Mouse (Mus musculus) midbrain, embryonic 10.5 days (tissue): Measurements from ENCODE around the gene Kcne1. TPM values are rescaled to one million over a fixed set of nuclear protein-coding genes. Genes with fewer than 3 reads are reported as not detected.
A peak's percentile ranks its signal among the peaks of the same experiment; 100 is the strongest.

Source experiments
- DNase-seq: peaks from one replicate; pipeline ENCODE4 v3.0.0-alpha.2; 2017; ENCODE audit warnings: low spot score
- H3K27ac ChIP-seq: fragments of 300-500 bp; sonication (generic); replicated peaks from 2 replicates; pipeline ENCODE4 v1.5.1; 2016; ENCODE audit warnings: mild to moderate bottlenecking
- H3K27me3 ChIP-seq: fragments of 300-500 bp; sonication (generic); 2 replicates; pipeline ENCODE4 v1.6.1; 2016; ENCODE audit warnings: low read depth, mild to moderate bottlenecking; ENCODE audit not compliant: poor library complexity, severe bottlenecking
- H3K36me3 ChIP-seq: fragments of 300-500 bp; sonication (generic); 2 replicates; pipeline ENCODE4 v1.6.1; 2016; ENCODE audit warnings: mild to moderate bottlenecking, moderate library complexity
- H3K4me1 ChIP-seq: fragments of 300-500 bp; sonication (generic); 2 replicates; pipeline ENCODE4 v1.6.1; 2016
- H3K4me3 ChIP-seq: fragments of 300-500 bp; sonication (generic); 2 replicates; pipeline ENCODE4 v1.5.1; 2016; ENCODE audit warnings: mild to moderate bottlenecking, moderate library complexity
- H3K9me3 ChIP-seq: fragments of 300-500 bp; sonication (generic); replicated peaks from 2 replicates; pipeline ENCODE4 v1.6.1; 2016; ENCODE audit warnings: mild to moderate bottlenecking
- WGBS: fragments of 180-500 bp; shearing (Covaris S2); methylation state at CpG from one replicate; pipeline ENCODE4 v1.1.7; 2016; 5-methylcytosine and 5-hydroxymethylcytosine counted together
- polyA plus RNA-seq: library from polyadenylated mRNA; unstranded; fragments of >200 nt; fragmentation: Nextera tagmentation; extraction: Ambion mirVana; gene quantifications from 2 replicates; pipeline ENCODE4 v1.2.1, GENCODE M21; 2016

Kcne1 gene
- polyA plus RNA-seq, 1 experiment from 2014 or later: 0.41 TPM

DNA sequence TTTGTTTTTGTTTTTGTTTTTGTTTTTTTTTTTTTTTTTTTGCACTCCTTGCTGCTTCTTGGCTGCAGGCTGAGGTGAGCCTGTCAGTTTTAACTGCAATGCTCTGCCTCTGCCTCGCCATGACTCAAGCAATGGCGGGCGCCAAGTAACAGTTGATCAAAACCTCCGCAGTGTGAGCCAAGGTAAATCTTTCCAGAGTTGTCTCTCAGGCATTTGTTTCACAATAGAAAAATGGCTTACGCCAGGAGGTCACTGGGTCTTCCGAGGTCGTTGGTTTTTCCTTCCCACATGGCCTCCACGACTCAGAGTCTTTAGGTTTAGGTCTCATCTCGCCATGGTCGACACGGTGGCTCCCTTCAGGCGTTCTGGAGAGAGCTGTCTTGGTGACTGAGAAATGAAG, 6.0 kb downstream of the Kcne1 start:
- Histone ChIP-seq H3K36me3 (no peaks in the 10 kb centered on the region), H3K27ac (no peak overlapping the region), H3K4me3 (no peak overlapping the region), H3K9me3 (no peaks in the 10 kb centered on the region), H3K4me1 (peaks cover 21% of the 10 kb centered on the region), H3K27me3 (peaks cover 33% of the 10 kb centered on the region)
- WGBS: 88% methylated on average over 12 of the region's 12 CpGs
- DNase-seq: no peak

DNA sequence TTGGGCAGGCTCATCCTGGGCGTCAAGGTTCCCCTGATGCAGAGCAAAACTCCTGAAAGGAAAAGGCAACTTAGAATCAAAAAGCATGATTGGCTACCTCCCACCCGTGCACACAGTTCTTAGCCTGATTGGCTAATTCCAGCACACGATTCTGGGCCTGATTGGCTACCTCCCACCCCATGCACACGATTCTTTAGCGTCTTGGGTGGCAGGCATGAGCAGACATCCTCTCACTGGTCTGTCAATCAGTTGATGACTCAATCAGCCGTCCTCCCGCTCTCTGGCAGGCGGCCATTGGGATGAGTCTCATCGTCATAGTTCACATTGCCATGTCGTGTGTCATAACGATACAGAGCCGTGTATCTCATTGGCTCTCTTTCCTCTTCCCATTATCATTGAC, 10.3 kb downstream of the Kcne1 start:
- H3K27me3 ChIP-seq: no peaks in the 10 kb centered on the region
- H3K4me1 ChIP-seq: peaks cover 19% of the 10 kb centered on the region

DNA sequence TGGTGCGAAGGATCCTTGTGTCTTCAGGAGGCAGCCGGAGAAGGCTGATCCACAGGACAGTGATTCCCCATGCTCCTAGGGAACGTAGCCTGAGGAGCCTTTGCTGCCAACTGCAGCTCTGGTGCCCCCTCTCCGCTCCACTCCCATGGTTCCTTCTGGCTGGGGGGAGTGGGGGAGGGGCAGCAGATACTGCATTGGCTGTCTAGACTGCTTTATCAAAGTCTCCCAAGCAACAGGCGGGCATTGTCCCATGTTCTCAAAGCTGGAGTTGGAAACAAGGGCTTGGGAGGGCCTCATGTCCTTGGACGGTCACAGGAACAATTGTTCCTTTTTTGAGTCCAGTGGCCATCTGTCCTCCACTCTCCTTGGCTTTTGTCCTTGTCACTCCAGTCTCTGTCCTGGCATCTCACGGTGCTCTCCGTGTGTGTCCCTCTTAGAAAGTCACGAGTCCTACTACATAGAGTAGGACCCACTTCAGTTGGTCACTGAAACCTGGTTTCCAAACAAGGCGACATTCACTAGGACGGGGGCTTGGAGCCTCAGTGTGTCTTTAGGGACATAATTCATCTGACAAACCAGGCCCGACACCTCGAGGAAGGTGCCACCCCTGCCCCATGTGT, 12.9 kb downstream of the Kcne1 start:
- WGBS: 72% methylated on average over 13 of the region's 13 CpGs
- H3K36me3 ChIP-seq: no peaks in the 10 kb centered on the region
- H3K27ac ChIP-seq: peak overlapping the region; percentile 76

More for the DNA sequence above, 10.3 kb downstream of the Kcne1 start:
- WGBS: 76% methylated on average over 12 of the region's 12 CpGs
- no peak for DNase-seq
- Histone ChIP-seq H3K27ac (no peak overlapping the region), H3K4me3 (no peak overlapping the region), H3K9me3 (no peaks in the 10 kb centered on the region), H3K36me3 (no peaks in the 10 kb centered on the region)

DNA sequence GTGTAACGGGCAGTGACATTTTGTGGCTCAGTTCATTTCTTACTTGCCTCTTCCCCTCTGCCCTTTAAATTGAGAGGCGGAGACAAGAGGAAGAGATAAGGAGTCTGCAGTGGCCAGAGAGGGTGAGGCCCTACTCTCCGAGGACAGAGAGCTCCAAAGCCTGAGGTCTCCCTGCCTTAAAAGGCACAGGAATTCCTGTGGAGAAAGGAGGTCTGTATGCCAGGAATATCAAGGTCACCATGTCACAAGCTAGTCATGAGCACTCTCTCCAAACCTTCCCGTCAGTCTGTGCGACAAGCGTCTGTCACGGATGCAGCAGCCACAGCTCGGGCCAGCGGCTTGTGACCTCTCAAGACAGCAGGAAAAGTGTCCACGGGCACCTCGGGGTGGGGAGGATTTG, 14.1 kb downstream of the Kcne1 start:
- 73% methylated on average over 11 of the region's 11 CpGs for WGBS
- no peak overlapping the region for H3K4me3 ChIP-seq
- H3K4me1 ChIP-seq: peaks cover 33% of the 10 kb centered on the region
- H3K27ac ChIP-seq: peak overlapping the region; percentile 71
- no peaks in the 10 kb centered on the region for H3K9me3 ChIP-seq
- no peak for DNase-seq
- H3K36me3 ChIP-seq: no peaks in the 10 kb centered on the region
- H3K27me3 ChIP-seq: no peaks in the 10 kb centered on the region

More for the DNA sequence above, 12.9 kb downstream of the Kcne1 start:
- DNase-seq: peak; percentile 52
- Histone ChIP-seq H3K27me3 (no peaks in the 10 kb centered on the region), H3K4me3 (no peak overlapping the region), H3K4me1 (peaks cover 20% of the 10 kb centered on the region), H3K9me3 (no peaks in the 10 kb centered on the region)

DNA sequence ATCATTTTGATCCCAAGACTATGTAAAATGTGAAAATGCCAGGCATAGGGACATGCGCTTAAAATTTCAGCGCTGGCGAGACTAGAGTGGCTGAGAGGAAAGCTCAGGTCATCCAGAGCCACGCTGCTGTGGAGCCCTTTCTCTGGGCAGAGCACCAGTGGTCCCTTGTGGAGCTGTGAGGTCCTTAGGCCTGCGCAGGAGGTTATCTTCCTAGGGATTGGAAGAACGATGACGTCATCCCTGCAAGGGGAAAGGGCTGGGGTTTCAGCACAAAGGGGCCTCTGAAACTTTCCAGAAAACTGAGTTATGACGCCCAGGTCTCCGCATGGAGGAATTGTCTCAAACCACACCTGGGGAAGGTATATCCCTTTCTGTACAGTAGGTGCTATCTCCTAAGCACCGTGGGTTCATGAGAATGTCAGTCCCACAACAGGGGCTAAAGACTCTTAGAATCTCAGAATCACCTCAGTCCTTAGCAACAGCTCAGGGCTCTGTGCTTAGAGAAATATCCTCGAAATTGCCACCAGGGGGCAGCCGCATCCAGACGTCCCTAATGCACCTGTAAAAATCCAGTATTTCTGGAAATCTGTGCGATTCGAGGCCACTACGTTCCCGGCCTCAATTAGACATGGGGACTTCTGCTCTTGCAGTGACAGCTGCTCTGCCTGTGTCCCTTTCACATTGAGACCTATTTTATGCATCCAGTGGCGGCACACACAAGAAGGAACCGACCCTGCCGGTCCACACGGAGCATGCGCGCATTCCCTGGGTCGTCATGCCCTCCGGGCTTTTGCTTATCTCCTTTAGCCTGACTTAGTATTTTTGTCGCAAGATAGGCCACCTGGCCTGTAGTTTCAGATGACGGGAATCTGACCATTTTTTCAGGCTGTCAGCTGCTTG, 18.4 kb downstream of the Kcne1 start:
- WGBS: 25% methylated on average over 27 of the region's 27 CpGs
- peak overlapping the region; percentile 50 for H3K4me3 ChIP-seq

DNA sequence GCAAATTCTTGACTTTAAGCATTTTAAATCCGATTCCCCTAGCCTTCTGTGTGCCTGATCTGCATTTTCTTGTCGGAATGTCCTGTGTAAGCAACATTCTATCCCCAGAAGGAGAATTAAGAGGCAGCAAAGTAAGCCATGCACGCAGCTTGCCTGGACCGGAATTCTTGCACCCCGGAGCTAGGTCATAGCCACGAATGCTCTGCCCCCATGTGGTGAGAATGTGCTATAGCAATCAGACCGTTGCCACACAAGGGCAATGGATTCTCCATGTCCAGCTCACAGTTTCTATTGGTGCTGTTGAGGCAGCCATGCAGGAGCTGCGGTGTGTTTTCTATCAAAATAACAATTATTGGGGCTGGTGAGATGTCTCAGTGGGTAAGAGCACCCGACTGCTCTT, 23.0 kb downstream of the Kcne1 start:
- H3K4me3 ChIP-seq: no peak overlapping the region
- peaks cover 34% of the 10 kb centered on the region for H3K4me1 ChIP-seq
- no peaks in the 10 kb centered on the region for H3K9me3 ChIP-seq
- DNase-seq: peak; percentile 85
- WGBS: 6% methylated on average over 9 of the region's 9 CpGs
- no peak overlapping the region for H3K27ac ChIP-seq
- no peaks in the 10 kb centered on the region for H3K36me3 ChIP-seq
- H3K27me3 ChIP-seq: 0 out of 2 replicates have a peak, but pooled peaks cover 18% of the 10 kb centered on the region

More for the DNA sequence above, 18.4 kb downstream of the Kcne1 start:
- Histone ChIP-seq H3K9me3 (no peaks in the 10 kb centered on the region), H3K4me1 (peaks cover 29% of the 10 kb centered on the region), H3K27ac (peak overlapping the region; percentile 55), H3K27me3 (no peaks in the 10 kb centered on the region), H3K36me3 (no peaks in the 10 kb centered on the region)
- DNase-seq: peak; percentile 75

DNA sequence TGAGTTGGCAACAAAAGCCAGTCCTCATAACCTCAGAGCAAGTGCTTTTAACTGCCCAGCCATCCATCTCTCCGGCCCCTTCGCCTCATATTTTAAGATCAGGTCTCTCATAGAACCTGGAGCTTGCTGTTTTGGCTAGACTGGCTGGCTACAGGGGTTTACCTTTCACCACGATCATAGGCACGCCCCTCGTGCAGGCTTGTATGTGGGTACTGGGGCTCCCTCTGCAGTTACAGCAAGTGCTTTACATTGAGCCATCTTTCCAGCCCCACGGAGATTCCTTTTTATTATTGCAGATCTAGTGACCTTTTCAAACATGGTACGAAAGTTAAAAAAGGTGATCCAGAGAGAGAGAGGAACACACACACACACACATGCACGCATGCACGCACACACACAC, 24.7 kb downstream of the Kcne1 start:
- H3K36me3 ChIP-seq: no peaks in the 10 kb centered on the region
- H3K27ac ChIP-seq: no peak overlapping the region
- H3K9me3 ChIP-seq: no peaks in the 10 kb centered on the region
- no peak for DNase-seq
- H3K4me3 ChIP-seq: no peak overlapping the region
- H3K27me3 ChIP-seq: 0 out of 2 replicates have a peak, but pooled peaks cover 18% of the 10 kb centered on the region
- WGBS: 68% methylated on average over 9 of the region's 9 CpGs
- H3K4me1 ChIP-seq: peaks cover 17% of the 10 kb centered on the region

DNA sequence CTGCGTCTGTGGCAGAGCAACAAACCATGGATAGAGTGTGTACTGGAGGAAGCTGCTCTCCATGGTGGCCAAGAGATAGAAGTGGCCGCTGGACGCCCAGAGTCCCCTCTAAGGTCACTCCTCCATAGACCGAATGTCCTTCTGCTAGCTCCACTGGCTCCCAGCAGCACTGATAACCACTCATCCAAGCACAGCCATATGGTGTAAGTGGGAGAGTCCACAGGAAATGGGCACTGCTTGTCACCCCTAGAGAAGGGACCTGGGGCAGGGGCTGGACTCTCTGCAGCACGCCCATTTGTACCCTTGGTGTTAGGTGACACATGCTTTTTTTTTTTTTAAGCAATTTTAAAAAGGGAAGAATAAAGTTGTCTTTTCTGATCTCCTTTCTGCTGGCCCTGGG, 28.3 kb downstream of the Kcne1 start:
- Histone ChIP-seq H3K27ac (no peak overlapping the region), H3K4me1 (peaks cover 17% of the 10 kb centered on the region), H3K27me3 (peaks cover 18% of the 10 kb centered on the region; the same call in 1 of the 2 replicates), H3K9me3 (no peaks in the 10 kb centered on the region), H3K4me3 (no peak overlapping the region), H3K36me3 (no peaks in the 10 kb centered on the region)
- WGBS: 84% methylated on average over 5 of the region's 5 CpGs
- DNase-seq: no peak

DNA sequence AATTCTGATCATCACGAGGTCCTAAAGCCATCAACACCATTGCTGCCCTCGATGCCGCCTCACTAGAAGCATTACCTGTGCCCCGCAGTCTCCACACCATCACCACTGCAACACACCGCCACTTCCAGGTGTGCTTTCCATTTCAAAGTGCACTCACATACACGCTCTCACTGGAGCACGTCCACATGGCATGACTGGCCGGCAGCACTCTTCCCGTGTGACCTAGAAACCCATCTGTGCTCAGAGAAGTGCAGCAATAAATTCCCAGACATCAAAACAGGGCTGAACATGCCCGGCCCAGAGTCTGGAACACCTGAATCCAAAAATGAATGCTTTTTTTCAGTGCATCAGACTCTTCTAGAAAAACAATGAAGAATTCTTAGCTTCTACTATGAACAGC, 31.4 kb downstream of the Kcne1 start:
- no peaks in the 10 kb centered on the region for H3K9me3 ChIP-seq
- H3K27ac ChIP-seq: no peak overlapping the region
- DNase-seq: no peak
- no peaks in the 10 kb centered on the region; the same call in 1 of the 2 replicates for H3K27me3 ChIP-seq
- no peak overlapping the region for H3K4me3 ChIP-seq
- no peaks in the 10 kb centered on the region for H3K36me3 ChIP-seq
- 95% methylated on average over 10 of the region's 10 CpGs for WGBS
- peaks cover 33% of the 10 kb centered on the region for H3K4me1 ChIP-seq

DNA sequence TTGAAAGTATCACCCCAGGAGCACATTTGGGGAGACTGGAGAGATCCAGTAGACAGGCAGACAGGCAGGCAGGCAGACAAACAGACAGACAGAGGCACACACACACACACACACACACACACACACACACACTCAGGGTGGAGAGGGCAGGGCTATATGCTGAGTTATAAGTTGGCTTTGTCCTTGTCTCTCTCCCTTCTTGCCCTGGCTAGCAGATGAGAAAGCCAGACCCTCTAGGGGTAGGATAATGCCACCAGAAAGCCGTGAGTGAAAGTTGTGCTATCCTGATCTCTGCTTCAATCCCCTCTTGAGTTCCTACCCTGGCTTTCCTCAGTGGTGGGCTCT, 34.2 kb downstream of the Kcne1 start:
- no peak for DNase-seq
- 7% methylated on average over 1 of the region's 1 CpGs for WGBS
- Histone ChIP-seq H3K27me3 (no peaks in the 10 kb centered on the region; the same call in 1 of the 2 replicates), H3K9me3 (no peaks in the 10 kb centered on the region), H3K4me1 (peaks cover 26% of the 10 kb centered on the region), H3K4me3 (no peak overlapping the region), H3K36me3 (no peaks in the 10 kb centered on the region), H3K27ac (peak overlapping the region; percentile 76)

DNA sequence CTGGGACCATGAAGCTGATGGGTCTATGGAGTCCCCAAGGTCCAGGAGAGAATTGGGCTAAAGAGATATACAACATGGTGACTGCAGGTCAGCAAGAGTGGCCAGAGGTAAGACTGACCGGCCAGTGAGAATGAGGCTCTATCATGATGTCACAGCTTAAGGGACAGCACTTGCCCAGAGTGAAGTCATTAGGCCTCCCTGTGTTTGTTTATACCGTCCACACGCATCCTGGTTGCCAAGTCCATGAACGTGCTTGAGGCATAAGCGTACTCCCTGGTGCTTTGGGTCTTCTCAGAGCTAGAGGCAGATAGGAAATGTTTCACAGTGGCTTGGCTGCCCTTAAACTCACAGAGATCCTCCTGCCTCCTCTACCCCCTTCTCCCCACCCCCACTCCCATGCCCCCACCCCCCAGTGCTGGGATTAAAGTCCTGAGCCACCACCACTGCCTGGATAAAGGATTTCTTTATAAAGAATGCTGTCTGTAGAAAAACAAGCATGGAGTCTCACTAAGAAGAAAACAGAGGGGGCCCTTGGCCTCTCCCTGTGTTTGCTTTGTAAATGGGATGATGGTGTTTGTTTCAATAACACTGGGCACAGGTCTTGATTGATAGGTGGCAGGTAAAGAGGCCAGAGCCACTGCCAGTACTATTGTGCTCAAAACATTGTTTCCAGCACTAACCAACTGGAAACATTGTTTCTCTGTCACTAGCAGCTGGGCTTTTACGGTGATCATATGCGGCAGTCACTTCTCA, 34.8 kb downstream of the Kcne1 start:
- Histone ChIP-seq H3K4me3 (no peak overlapping the region), H3K27ac (peak overlapping the region; percentile 76), H3K4me1 (peaks cover 26% of the 10 kb centered on the region), H3K27me3 (no peaks in the 10 kb centered on the region; the same call in 1 of the 2 replicates), H3K36me3 (no peaks in the 10 kb centered on the region), H3K9me3 (no peaks in the 10 kb centered on the region)
- 39% methylated on average over 7 of the region's 7 CpGs for WGBS
- peak; percentile 28 for DNase-seq

DNA sequence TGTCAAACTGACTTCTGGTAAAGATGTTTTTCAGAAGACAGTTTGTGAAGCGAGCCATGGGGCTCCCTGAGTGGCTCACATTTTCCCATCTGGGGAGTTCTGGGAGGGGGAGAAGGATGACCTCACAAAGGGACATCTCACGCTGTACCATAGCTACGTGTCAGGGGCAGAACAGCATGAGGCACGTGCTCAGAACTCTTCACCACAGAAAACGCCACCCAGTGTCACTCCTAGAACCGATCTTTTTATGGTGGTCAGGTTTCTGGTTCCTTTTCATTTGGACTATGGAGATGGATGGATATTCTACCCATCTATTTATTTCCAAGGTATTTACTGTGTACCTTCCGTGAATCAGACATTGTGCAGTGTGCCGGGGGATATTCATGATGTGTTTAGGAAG, 37.9 kb downstream of the Kcne1 start, which contains the start of gene Fam243:
TSS of gene Fam243 (minus strand) at position 101 of the 400 bp plus-strand sequence.
- no peak within 1 kb of the TSS for H3K27ac ChIP-seq
- H3K4me3 ChIP-seq: no peak within 1 kb of the TSS
- DNase-seq: no peak
- 90% methylated on average over 8 of the region's 8 CpGs for WGBS
- H3K27me3 ChIP-seq: no peaks in the 10 kb centered on the region
- H3K4me1 ChIP-seq: peaks cover 27% of the 10 kb centered on the region
- H3K9me3 ChIP-seq: no peaks in the 10 kb centered on the region
- no peaks in the 10 kb centered on the region for H3K36me3 ChIP-seq
